Mouse (Mus musculus) lung, postnatal 0 days (tissue): Measurements from ENCODE around the gene Smarca4.

ENCODE experiments used
- CTCF ChIP-seq: IDR thresholded peaks from 2 replicates; pipeline ENCODE4 v1.5.1; 2016; ENCODE audit warnings: antibody characterized with exemption, mild to moderate bottlenecking
- EP300 ChIP-seq: IDR thresholded peaks from 2 replicates; pipeline ENCODE4 v1.6.1; 2016; ENCODE audit warnings: antibody characterized with exemption, mild to moderate bottlenecking, control low read depth

DNA sequence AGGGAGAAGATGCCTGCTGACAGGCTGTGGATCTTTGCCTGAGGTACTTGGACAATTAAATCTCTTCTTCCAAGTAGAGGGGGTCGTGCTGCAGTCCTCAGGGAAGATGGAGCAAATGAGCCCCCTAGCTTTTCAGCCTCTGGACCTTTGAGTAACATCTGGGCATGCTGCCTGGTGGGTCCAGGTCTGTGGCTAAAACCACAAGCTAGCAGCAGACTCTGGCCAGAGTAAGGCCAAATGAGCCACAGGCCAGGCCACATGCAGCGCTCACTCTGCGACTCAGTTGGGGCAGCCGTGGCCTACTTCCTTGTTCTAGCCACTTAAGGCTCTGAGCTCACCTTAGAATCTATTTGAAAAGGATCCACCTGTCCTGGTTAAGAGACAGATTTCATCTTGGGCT is 76.5 kb downstream of the Smarca4 start:
- no peak for TF ChIP-seq CTCF
- no peak for TF ChIP-seq EP300
